Mouse (Mus musculus) midbrain, postnatal 0 days (tissue): ENCODE measurements at regions not wholly inside any gene's neighbourhood (a gene's known extent, or its start where the extent isn't known, plus 50 kb on each side); places are given as distances from the start of the nearest gene placed in this dataset.
"Not testable (repeated sequence)": the region's sequence is repeated elsewhere in the genome, so short reads cannot be mapped to it uniquely, and the experiment has no call there.

ENCODE experiments used
- ATAC-seq: fragments of 200-750 bp; cut with Nextera tagmentation; 2 replicates; pipeline ENCODE4 v1.8.0; 2017; ENCODE audit warnings: moderate number of reproducible peaks, mild to moderate bottlenecking, moderate TSS enrichment, moderate library complexity; ENCODE audit not compliant: low FRiP score
- DNase-seq: peaks from one replicate; pipeline ENCODE4 v3.0.0-alpha.2; 2015; ENCODE audit warnings: low spot score
- H3K27ac ChIP-seq: fragments of 300-500 bp; sonication (generic); 2 replicates; pipeline ENCODE4 v1.5.1; 2014; ENCODE audit warnings: low read depth, mild to moderate bottlenecking, low read length, mixed read lengths
- H3K27me3 ChIP-seq: fragments of 300-500 bp; sonication (generic); 2 replicates; pipeline ENCODE4 v1.6.1; 2014; ENCODE audit warnings: low read length, control low read depth, mixed read lengths; ENCODE audit not compliant: insufficient read depth
- H3K36me3 ChIP-seq: fragments of 300-500 bp; sonication (generic); 2 replicates; pipeline ENCODE4 v1.6.1; 2014; ENCODE audit warnings: low read length, control low read depth, mixed read lengths; ENCODE audit not compliant: insufficient read depth
- H3K4me1 ChIP-seq: fragments of 300-500 bp; sonication (generic); 2 replicates; pipeline ENCODE4 v1.6.1; 2014; ENCODE audit warnings: mild to moderate bottlenecking, control low read depth, antibody characterized with exemption, low read length, mixed read lengths; ENCODE audit not compliant: insufficient read depth
- H3K4me2 ChIP-seq: fragments of 300-500 bp; sonication (generic); 2 replicates; pipeline ENCODE4 v1.6.1; 2014; ENCODE audit warnings: low read depth, mild to moderate bottlenecking, low read length, mixed read lengths; ENCODE audit not compliant: poor library complexity, severe bottlenecking
- H3K4me3 ChIP-seq: fragments of 300-500 bp; sonication (generic); 2 replicates; pipeline ENCODE4 v1.5.1; 2014; ENCODE audit warnings: low read depth, mild to moderate bottlenecking, low read length, moderate library complexity
- H3K9ac ChIP-seq: fragments of 300-500 bp; sonication (generic); replicated peaks from 2 replicates; pipeline ENCODE4 v1.6.1; 2014; ENCODE audit warnings: mild to moderate bottlenecking, low read length, moderate library complexity, mixed read lengths; ENCODE audit not compliant: poor library complexity, severe bottlenecking
- H3K9me3 ChIP-seq: fragments of 300-500 bp; sonication (generic); 2 replicates; pipeline ENCODE4 v1.6.1; 2016; ENCODE audit warnings: low read length, control low read depth
- CTCF ChIP-seq: IDR thresholded peaks from 2 replicates; pipeline ENCODE4 v1.5.1; 2016; ENCODE audit warnings: antibody characterized with exemption, mild to moderate bottlenecking
- WGBS: fragments of 180-500 bp; shearing (Covaris S2); extraction: QIAGEN DNeasy Blood & Tissue Kit; methylation state at CpG from one replicate; pipeline ENCODE4 v1.1.7; 2014; 5-methylcytosine and 5-hydroxymethylcytosine counted together

- ATAC-seq (no peak), DNase-seq (no peak)
- H3K27ac ChIP-seq: no peak overlapping the region
Observed at GRCm38 (mm10) chr14:66501995-66502394, 493.0 kb upstream of the Gulo start.

GRCm38 (mm10) chr14:66499896-66500295 lies 490.9 kb upstream of the Gulo start:
- Histone ChIP-seq H3K4me2 (peak overlapping the region; percentile 28), H3K4me3 (no peak overlapping the region), H3K27ac (no peak overlapping the region), H3K27me3 (no peaks in the 10 kb centered on the region), H3K9me3 (no peaks in the 10 kb centered on the region), H3K4me1 (peaks cover 7% of the 10 kb centered on the region; the same call in 1 of the 2 replicates), H3K36me3 (no peaks in the 10 kb centered on the region), H3K9ac (no peak overlapping the region)
- DNase-seq: peak; percentile 90
- TF ChIP-seq CTCF: no peak
- 10% methylated on average over 11 of the region's 11 CpGs for WGBS
- ATAC-seq: peak; percentile 58; the same call in 1 of the 2 replicates

More at GRCm38 (mm10) chr14:66501995-66502394, 493.0 kb upstream of the Gulo start:
- H3K36me3 ChIP-seq: no peaks in the 10 kb centered on the region
- H3K9ac ChIP-seq: no peak overlapping the region
- H3K4me3 ChIP-seq: no peak overlapping the region
- no peak for TF ChIP-seq CTCF
- no peak overlapping the region for H3K4me2 ChIP-seq
- no peaks in the 10 kb centered on the region for H3K9me3 ChIP-seq
- no peaks in the 10 kb centered on the region for H3K4me1 ChIP-seq
- 73% methylated on average over 6 of the region's 6 CpGs for WGBS
- H3K27me3 ChIP-seq: no peaks in the 10 kb centered on the region

GRCm38 (mm10) chr14:66495146-66495545 lies 486.1 kb upstream of the Gulo start:
- Histone ChIP-seq H3K27ac (peak overlapping the region; percentile 79), H3K9me3 (no peaks in the 10 kb centered on the region), H3K9ac (no peak overlapping the region), H3K4me3 (no peak overlapping the region), H3K36me3 (no peaks in the 10 kb centered on the region), H3K4me1 (peaks cover 10% of the 10 kb centered on the region; the same call in 1 of the 2 replicates), H3K27me3 (no peaks in the 10 kb centered on the region), H3K4me2 (no peak overlapping the region)
- TF ChIP-seq CTCF: no peak
- DNase-seq (no peak), ATAC-seq (no peak)
- 66% methylated on average over 1 of the region's 1 CpGs for WGBS

GRCm38 (mm10) chr14:66494518-66494923 lies 485.5 kb upstream of the Gulo start:
- DNase-seq (peak; percentile 95), ATAC-seq (peak; percentile 99)
- WGBS: 2% methylated on average over 5 of the region's 5 CpGs
- H3K9ac ChIP-seq: 0 out of 2 replicates have a peak overlapping the region, but pooled peaks have one; percentile 5
- H3K4me3 ChIP-seq: no peak overlapping the region
- no peaks in the 10 kb centered on the region for H3K9me3 ChIP-seq
- H3K27me3 ChIP-seq: no peaks in the 10 kb centered on the region
- H3K27ac ChIP-seq: peak overlapping the region; percentile 79
- no peaks in the 10 kb centered on the region for H3K36me3 ChIP-seq
- peak overlapping the region; percentile 7 for H3K4me2 ChIP-seq
- peaks cover 10% of the 10 kb centered on the region; the same call in 1 of the 2 replicates for H3K4me1 ChIP-seq
- TF ChIP-seq CTCF: no peak

- Histone ChIP-seq H3K27ac (peak overlapping the region; percentile 79), H3K4me2 (no peak overlapping the region), H3K9me3 (no peaks in the 10 kb centered on the region), H3K4me3 (no peak overlapping the region), H3K4me1 (peaks cover 10% of the 10 kb centered on the region; the same call in 1 of the 2 replicates), H3K36me3 (no peaks in the 10 kb centered on the region), H3K9ac (no peak overlapping the region), H3K27me3 (no peaks in the 10 kb centered on the region)
- ATAC-seq (no peak), DNase-seq (no peak)
- no peak for TF ChIP-seq CTCF
- 8% methylated on average over 4 of the region's 4 CpGs for WGBS
Observed at GRCm38 (mm10) chr14:66493691-66494121, 484.7 kb upstream of the Gulo start.

- not testable (repeated sequence) for H3K4me1 ChIP-seq, H3K9me3 ChIP-seq, H3K27ac ChIP-seq, ATAC-seq, H3K36me3 ChIP-seq, H3K4me3 ChIP-seq, H3K9ac ChIP-seq, DNase-seq, H3K27me3 ChIP-seq, H3K4me2 ChIP-seq
- 81% methylated on average over 1 of the region's 1 CpGs for WGBS
Observed at GRCm38 (mm10) chr14:66484751-66485150, 475.7 kb upstream of the Gulo start.
